Mouse (Mus musculus) spleen, embryonic (tissue): ENCODE results near the gene Zswim2.
"Not testable (repeated sequence)": the region's sequence is repeated elsewhere in the genome, so short reads cannot be mapped to it uniquely, and the experiment has no call there.

Experiments used
- CTCF ChIA-PET: fragments of 350-600 bp; sonication (Branson Sonifier 250); formaldehyde crosslinking; loops from one replicate; lab custom pipeline; 2022; lab: Charles Lee

Gene Zswim2

GRCm38 (mm10) chr2:83940931-83941361 lies at the start of gene Zswim2:
Gene Zswim2, minus strand, starts transcription at chr2:83941228.
- CTCF ChIA-PET = interaction anchor here (0.5 to 0.7 kb wide), 3 partner anchors 15 to 251 kb away, joined by 4 to 16 read pairs (median 5); no protein-coding TSS in a partner anchor

- CTCF ChIA-PET = not testable (repeated sequence)
Measured at GRCm38 (mm10) chr2:83990253-83990652, 49.2 kb upstream of the Zswim2 start, which contains the start of gene Gm13691. Gene Gm13691, plus strand, starts transcription at chr2:83990553.

GRCm38 (mm10) chr2:83984443-83984842 lies 43.4 kb upstream of the Zswim2 start, which contains the start of gene Gm13697:
Gene Gm13697, plus strand, starts transcription at chr2:83984743.
- CTCF ChIA-PET = not testable (repeated sequence)

GRCm38 (mm10) chr2:83978633-83979032 lies 37.6 kb upstream of the Zswim2 start, which contains the start of gene Gm13694:
Gene Gm13694, plus strand, starts transcription at chr2:83978933.
- CTCF ChIA-PET = not testable (repeated sequence)

GRCm38 (mm10) chr2:83972823-83973222 lies 31.8 kb upstream of the Zswim2 start, which contains the start of gene Gm13696:
Gene Gm13696, plus strand, starts transcription at chr2:83973123.
- CTCF ChIA-PET = not testable (repeated sequence)

- CTCF ChIA-PET = not testable (repeated sequence)
Measured at GRCm38 (mm10) chr2:83967013-83967412, 26.0 kb upstream of the Zswim2 start, which contains the start of gene Gm13695. Gene Gm13695, plus strand, starts transcription at chr2:83967313.

DNA sequence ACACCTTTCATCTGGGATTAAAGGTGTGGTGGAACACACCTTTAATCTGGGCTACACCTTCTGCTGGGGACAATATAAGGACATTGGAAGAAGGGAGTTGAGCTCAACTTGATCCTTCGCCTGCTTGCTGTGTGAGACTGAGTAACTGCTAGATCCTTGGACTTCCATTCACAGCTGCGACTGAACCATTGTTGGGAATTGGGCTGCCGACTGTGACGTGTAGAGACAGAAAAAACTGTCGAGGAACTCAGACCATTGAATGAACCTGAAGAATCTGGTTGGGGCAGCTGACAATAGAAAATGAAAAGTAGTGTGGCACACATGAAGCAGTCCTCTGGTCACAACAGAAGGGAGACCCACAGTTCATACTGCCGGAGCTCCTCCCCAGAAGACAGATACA lies 20.2 kb upstream of the Zswim2 start, which contains the start of gene Gm13693:
Gene Gm13693 (plus strand): TSS at position 301 of the 400 bp plus-strand sequence.
- CTCF ChIA-PET = not testable (repeated sequence)

DNA sequence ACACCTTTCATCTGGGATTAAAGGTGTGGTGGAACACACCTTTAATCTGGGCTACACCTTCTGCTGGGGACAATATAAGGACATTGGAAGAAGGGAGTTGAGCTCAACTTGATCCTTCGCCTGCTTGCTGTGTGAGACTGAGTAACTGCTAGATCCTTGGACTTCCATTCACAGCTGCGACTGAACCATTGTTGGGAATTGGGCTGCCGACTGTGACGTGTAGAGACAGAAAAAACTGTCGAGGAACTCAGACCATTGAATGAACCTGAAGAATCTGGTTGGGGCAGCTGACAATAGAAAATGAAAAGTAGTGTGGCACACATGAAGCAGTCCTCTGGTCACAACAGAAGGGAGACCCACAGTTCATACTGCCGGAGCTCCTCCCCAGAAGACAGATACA lies 14.4 kb upstream of the Zswim2 start, which contains the start of gene Gm13698:
Gene Gm13698 (plus strand): TSS at position 301 of the 400 bp plus-strand sequence.
- CTCF ChIA-PET = not testable (repeated sequence)

GRCm38 (mm10) chr2:83941792-83942191 lies 764 bp upstream of the Zswim2 start:
- CTCF ChIA-PET = interaction anchor here (0.6 kb wide), 1 partner anchor 91 kb away, joined by 3 read pairs; no protein-coding TSS in a partner anchor

DNA sequence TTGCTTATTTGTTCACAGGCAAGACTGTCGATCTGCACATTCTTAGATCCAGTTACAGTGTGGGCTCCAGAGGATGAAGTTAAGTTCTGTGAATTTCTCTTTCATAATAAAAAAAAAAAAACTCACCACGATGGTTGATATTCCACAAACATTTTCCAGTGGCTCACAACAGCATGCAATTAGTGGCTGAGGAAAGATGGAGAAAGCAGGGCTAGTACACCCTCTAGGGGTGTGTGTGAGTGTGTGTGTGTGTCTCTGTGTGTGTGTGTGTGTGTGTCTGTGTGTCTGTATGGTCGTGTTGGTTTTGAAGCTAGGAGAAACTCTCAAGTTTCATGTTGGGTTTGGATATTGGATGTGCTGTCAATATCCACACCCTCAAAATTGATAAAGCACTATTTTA lies 350 bp upstream of the Zswim2 start:
- CTCF ChIA-PET = interaction anchor here (0.5 to 0.7 kb wide), 4 partner anchors 15 to 252 kb away, joined by 3 to 16 read pairs (median 4); no protein-coding TSS in a partner anchor

DNA sequence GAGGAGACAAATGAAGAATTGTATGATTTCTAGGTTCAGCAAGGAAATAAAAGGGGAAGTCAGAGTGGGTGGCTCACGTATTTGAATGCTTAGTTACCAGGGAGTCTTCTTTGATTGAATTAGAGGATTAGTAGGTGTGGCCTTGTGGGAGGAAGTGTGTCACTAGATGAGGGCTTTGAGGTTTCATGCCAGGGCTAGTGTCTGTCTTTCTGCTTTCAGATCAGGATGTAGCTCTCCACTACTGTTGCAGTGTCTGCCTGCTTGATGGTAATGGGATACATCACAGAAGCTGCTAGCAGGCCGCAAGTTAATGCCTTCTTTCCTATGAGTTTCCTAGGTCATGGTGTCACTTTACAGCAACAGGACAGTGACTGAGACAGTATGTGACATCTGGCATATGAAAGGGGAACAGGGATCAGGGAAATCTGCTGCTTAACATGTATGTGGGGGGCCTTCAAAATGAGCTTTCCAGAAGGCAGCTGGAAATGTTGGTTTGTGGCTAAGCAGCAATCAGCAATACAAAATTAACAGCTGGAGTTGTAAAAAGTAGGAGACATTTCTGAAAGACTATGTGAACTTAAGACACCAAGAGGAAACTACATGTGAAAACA lies 11.4 kb downstream of the Zswim2 start:
- CTCF ChIA-PET = no interaction called here

- CTCF ChIA-PET = no interaction called here
Measured at GRCm38 (mm10) chr2:83901896-83902540, 39.0 kb downstream of the Zswim2 start.

- CTCF ChIA-PET = no interaction called here
Measured at GRCm38 (mm10) chr2:83893701-83894100, 47.3 kb downstream of the Zswim2 start.

DNA sequence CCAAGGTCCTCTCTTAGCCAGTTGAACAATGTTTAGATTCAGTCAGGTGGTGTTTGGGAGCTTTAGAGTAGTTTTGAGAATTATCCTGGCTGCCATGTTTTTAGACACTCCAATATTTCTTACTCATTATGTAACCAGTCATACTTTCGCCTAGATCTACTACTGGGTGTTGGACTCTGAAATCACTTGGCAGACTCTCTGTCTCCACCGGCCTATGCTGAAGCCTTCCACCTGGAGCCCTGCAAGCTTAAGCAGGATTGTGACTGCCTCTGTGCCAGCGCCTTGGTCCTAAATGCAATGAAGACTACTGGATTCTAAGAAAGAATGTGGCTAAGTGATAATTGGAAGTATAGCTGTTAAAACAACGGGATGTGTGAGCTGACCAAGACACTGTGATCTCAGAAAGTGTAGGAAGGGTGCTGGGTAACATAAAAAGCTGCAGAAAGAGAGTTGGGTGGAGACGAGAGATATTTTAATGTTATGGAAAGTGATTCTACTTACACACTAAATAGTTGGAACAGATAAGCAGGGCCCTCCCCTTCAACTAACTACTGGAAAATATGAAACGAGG lies 57.1 kb downstream of the Zswim2 start:
- CTCF ChIA-PET = no interaction called here
